Mouse (Mus musculus): ENCODE data around the gene Tmem100. TPM values are rescaled to one million over a fixed set of nuclear protein-coding genes. Genes with fewer than 3 reads are reported as not detected.

Gene Tmem100
- polyA plus RNA-seq, 1 experiment from 2014 or later, result 6.6 TPM

GRCm38 (mm10) chr11:90046211-90046610, 16.1 kb downstream of the Tmem100 start:
- Histone ChIP-seq H3K27ac (no peak overlapping the region), H3K4me3 (replicated peaks) (no peak overlapping the region), H3K36me3 (replicated peaks) (no peaks in the 10 kb centered on the region), H3K4me2 (no peak overlapping the region), H3K4me1 (no peaks in the 10 kb centered on the region), H3K27me3 (no peaks in the 10 kb centered on the region), H3K9me3 (no peaks in the 10 kb centered on the region), H3K9ac (no peak overlapping the region)
- 55% methylated on average over 7 of the region's 7 CpGs for whole genome bisulfite sequencing
- ATAC-seq (ENCODE audit: low FRiP score), result no peak

DNA sequence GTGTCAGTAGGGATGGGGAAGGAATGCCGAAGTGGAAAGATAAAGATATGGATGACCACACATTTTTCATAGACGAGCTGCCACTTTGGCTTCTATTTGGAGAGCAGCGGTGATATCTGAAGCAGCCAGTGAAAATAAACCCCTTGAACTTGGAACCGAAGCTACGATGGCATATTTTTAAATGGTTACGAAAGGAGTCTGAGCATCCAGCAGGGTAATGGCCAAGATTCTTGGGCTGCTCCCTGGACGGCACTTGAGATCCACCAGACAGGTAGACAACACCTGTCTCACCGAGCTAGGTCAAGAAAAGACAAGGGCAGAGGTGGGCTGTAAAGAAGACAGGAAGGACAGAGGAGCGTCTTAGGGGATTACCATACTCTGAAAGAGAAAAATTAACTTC, 17.1 kb downstream of the Tmem100 start:
- no peak overlapping the region for H3K4me3 ChIP-seq (replicated peaks)
- WGBS, result 93% methylated on average over 9 of the region's 9 CpGs

GRCm38 (mm10) chr11:90050016-90050415, 19.9 kb downstream of the Tmem100 start:
- Histone ChIP-seq H3K36me3 (replicated peaks) (no peaks in the 10 kb centered on the region), H3K27me3 (no peaks in the 10 kb centered on the region), H3K27ac (no peak overlapping the region), H3K9me3 (no peaks in the 10 kb centered on the region), H3K9ac (no peak overlapping the region), H3K4me3 (replicated peaks) (no peak overlapping the region), H3K4me2 (no peak overlapping the region), H3K4me1 (no peaks in the 10 kb centered on the region; the same call in 1 of the 2 replicates)
- ATAC-seq (ENCODE audit: low FRiP score), result no peak
- WGBS, result 84% methylated on average over 7 of the region's 7 CpGs

More for the DNA sequence above, 17.1 kb downstream of the Tmem100 start:
- no peaks in the 10 kb centered on the region for H3K36me3 ChIP-seq (replicated peaks)
- no peaks in the 10 kb centered on the region for H3K27me3 ChIP-seq
- no peak overlapping the region for H3K4me2 ChIP-seq
- H3K4me1 ChIP-seq, result no peaks in the 10 kb centered on the region
- H3K9ac ChIP-seq, result no peak overlapping the region
- ATAC-seq (ENCODE audit: low FRiP score), result no peak
- H3K27ac ChIP-seq, result no peak overlapping the region
- H3K9me3 ChIP-seq, result no peaks in the 10 kb centered on the region

DNA sequence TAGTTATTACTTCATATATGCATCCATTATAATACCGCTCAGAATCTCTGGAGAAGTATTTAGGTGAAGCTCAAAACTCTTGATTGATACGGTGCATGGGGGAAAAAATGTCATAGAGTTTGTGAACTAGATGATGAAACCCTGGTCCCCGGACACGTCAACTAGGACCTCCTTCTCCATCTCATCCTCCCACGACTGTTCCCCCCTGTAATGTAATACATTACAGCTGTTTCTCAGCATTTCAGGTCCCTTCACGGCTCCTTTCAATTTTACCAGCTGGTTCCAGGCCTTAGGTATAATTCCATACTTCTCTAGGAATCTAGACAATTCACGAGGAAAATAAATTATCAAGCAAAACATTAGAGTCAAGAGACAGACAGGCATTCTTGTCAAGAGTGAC, 22.6 kb downstream of the Tmem100 start:
- Histone ChIP-seq H3K4me2 (no peak overlapping the region), H3K27ac (no peak overlapping the region), H3K4me3 (replicated peaks) (no peak overlapping the region), H3K9ac (no peak overlapping the region), H3K36me3 (replicated peaks) (no peaks in the 10 kb centered on the region), H3K4me1 (no peaks in the 10 kb centered on the region; the same call in 1 of the 2 replicates), H3K9me3 (no peaks in the 10 kb centered on the region), H3K27me3 (no peaks in the 10 kb centered on the region)
- 79% methylated on average over 7 of the region's 7 CpGs for WGBS
- ATAC-seq (ENCODE audit: low FRiP score), result no peak

DNA sequence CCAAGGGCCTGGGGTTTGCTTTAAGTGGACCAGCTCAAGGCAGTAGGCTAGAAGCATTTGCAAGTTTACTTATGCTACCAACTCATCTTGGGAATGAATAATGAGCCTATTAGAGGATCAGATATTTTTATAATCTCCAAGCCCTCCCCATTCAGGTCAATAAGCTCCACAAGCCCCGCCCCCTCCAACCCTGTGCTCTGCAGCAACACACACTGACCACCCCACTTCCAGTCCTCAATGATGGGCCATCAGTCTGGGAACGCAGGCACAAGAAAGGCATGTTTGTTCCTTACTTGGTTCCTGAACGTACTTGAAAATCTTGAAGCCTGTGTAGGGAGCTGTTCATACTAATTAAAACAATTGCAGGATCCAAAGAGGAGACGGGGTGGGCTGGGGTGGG, 23.7 kb downstream of the Tmem100 start:
- no peak overlapping the region for H3K4me3 ChIP-seq (replicated peaks)
- ATAC-seq (ENCODE audit: low FRiP score), result no peak
- H3K9me3 ChIP-seq, result no peaks in the 10 kb centered on the region
- no peaks in the 10 kb centered on the region for H3K27me3 ChIP-seq
- H3K27ac ChIP-seq, result no peak overlapping the region
- H3K36me3 ChIP-seq (replicated peaks), result no peaks in the 10 kb centered on the region
- 71% methylated on average over 4 of the region's 4 CpGs for WGBS
- no peak overlapping the region for H3K9ac ChIP-seq
- H3K4me2 ChIP-seq, result no peak overlapping the region
- H3K4me1 ChIP-seq, result no peaks in the 10 kb centered on the region; the same call in 1 of the 2 replicates

GRCm38 (mm10) chr11:90054401-90054800, 24.3 kb downstream of the Tmem100 start:
- Histone ChIP-seq H3K4me2 (no peak overlapping the region), H3K36me3 (replicated peaks) (no peaks in the 10 kb centered on the region), H3K4me3 (replicated peaks) (no peak overlapping the region), H3K27ac (no peak overlapping the region), H3K27me3 (no peaks in the 10 kb centered on the region), H3K9me3 (0 out of 2 replicates have a peak, but pooled peaks cover 2% of the 10 kb centered on the region), H3K4me1 (no peaks in the 10 kb centered on the region; the same call in 1 of the 2 replicates), H3K9ac (no peak overlapping the region)
- ATAC-seq (ENCODE audit: low FRiP score), result no peak
- WGBS, result 67% methylated on average over 7 of the region's 7 CpGs

GRCm38 (mm10) chr11:90057070-90057469, 26.9 kb downstream of the Tmem100 start:
- no peaks in the 10 kb centered on the region; the same call in 1 of the 2 replicates for H3K4me1 ChIP-seq
- H3K9ac ChIP-seq, result no peak overlapping the region
- no peak overlapping the region for H3K27ac ChIP-seq
- H3K27me3 ChIP-seq, result no peaks in the 10 kb centered on the region
- no peak for ATAC-seq (ENCODE audit: low FRiP score)
- H3K9me3 ChIP-seq, result 0 out of 2 replicates have a peak, but pooled peaks cover 3% of the 10 kb centered on the region
- 59% methylated on average over 2 of the region's 2 CpGs for WGBS
- no peak overlapping the region for H3K4me3 ChIP-seq (replicated peaks)
- no peak overlapping the region for H3K4me2 ChIP-seq
- no peaks in the 10 kb centered on the region for H3K36me3 ChIP-seq (replicated peaks)

- no peak overlapping the region for H3K9ac ChIP-seq
- no peaks in the 10 kb centered on the region; the same call in 1 of the 2 replicates for H3K4me1 ChIP-seq
- H3K9me3 ChIP-seq, result 0 out of 2 replicates have a peak, but pooled peaks cover 3% of the 10 kb centered on the region
- no peak overlapping the region for H3K4me3 ChIP-seq (replicated peaks)
- H3K36me3 ChIP-seq (replicated peaks), result no peaks in the 10 kb centered on the region
- ATAC-seq (ENCODE audit: low FRiP score), result no peak
- H3K27ac ChIP-seq, result no peak overlapping the region
- no peaks in the 10 kb centered on the region for H3K27me3 ChIP-seq
- H3K4me2 ChIP-seq, result no peak overlapping the region
Observed at GRCm38 (mm10) chr11:90059241-90059640, 29.1 kb downstream of the Tmem100 start.

- no peak for ATAC-seq (ENCODE audit: low FRiP score)
- Histone ChIP-seq H3K4me1 (no peaks in the 10 kb centered on the region), H3K4me2 (no peak overlapping the region), H3K27ac (no peak overlapping the region), H3K9me3 (0 out of 2 replicates have a peak, but pooled peaks cover 3% of the 10 kb centered on the region), H3K27me3 (no peaks in the 10 kb centered on the region), H3K9ac (no peak overlapping the region), H3K4me3 (replicated peaks) (no peak overlapping the region), H3K36me3 (replicated peaks) (no peaks in the 10 kb centered on the region)
- 92% methylated on average over 3 of the region's 3 CpGs for WGBS
Observed at GRCm38 (mm10) chr11:90062657-90063056, 32.5 kb downstream of the Tmem100 start.

- H3K36me3 ChIP-seq (replicated peaks), result no peaks in the 10 kb centered on the region
- whole genome bisulfite sequencing, result 78% methylated on average over 23 of the region's 23 CpGs
- H3K27me3 ChIP-seq, result no peaks in the 10 kb centered on the region
- no peak overlapping the region for H3K27ac ChIP-seq
- no peak overlapping the region for H3K4me2 ChIP-seq
- H3K9me3 ChIP-seq, result no peaks in the 10 kb centered on the region
- no peak for ATAC-seq (ENCODE audit: low FRiP score)
- no peak overlapping the region for H3K4me3 ChIP-seq (replicated peaks)
- no peaks in the 10 kb centered on the region for H3K4me1 ChIP-seq
- no peak overlapping the region for H3K9ac ChIP-seq
Observed at GRCm38 (mm10) chr11:90066405-90067250, 36.5 kb downstream of the Tmem100 start.

GRCm38 (mm10) chr11:90071747-90072146, 41.6 kb downstream of the Tmem100 start:
- WGBS, result 59% methylated on average over 9 of the region's 9 CpGs
- no peak for ATAC-seq (ENCODE audit: low FRiP score)
- H3K36me3 ChIP-seq (replicated peaks), result no peaks in the 10 kb centered on the region
- H3K27ac ChIP-seq, result no peak overlapping the region
- no peaks in the 10 kb centered on the region for H3K4me1 ChIP-seq
- H3K27me3 ChIP-seq, result no peaks in the 10 kb centered on the region
- no peak overlapping the region for H3K9ac ChIP-seq
- no peaks in the 10 kb centered on the region for H3K9me3 ChIP-seq
- H3K4me2 ChIP-seq, result no peak overlapping the region
- no peak overlapping the region for H3K4me3 ChIP-seq (replicated peaks)

DNA sequence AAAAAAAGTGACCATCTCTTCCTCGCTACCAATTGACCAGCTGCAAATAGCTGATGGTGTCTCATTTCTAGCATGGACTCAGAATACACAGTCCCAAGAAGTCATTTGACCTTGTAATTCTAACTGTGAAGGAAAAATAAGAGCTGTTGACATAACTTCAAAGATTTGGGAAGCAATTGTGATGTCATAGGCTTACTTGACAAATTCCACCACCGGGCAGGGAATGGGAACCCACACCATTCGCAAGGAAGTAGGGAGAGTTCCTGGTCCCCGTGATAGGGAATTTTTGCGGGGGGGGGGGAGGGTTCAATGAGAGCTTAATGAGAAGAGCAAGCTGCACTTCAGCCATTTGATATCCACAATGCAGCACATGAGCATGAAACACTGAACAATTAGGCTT, 43.1 kb downstream of the Tmem100 start:
- Histone ChIP-seq H3K9me3 (no peaks in the 10 kb centered on the region), H3K4me3 (replicated peaks) (no peak overlapping the region), H3K27ac (no peak overlapping the region), H3K4me1 (no peaks in the 10 kb centered on the region), H3K27me3 (no peaks in the 10 kb centered on the region), H3K9ac (no peak overlapping the region), H3K36me3 (replicated peaks) (no peaks in the 10 kb centered on the region), H3K4me2 (no peak overlapping the region)
- 81% methylated on average over 5 of the region's 5 CpGs for WGBS
- ATAC-seq (ENCODE audit: low FRiP score), result no peak

GRCm38 (mm10) chr11:90076666-90077065, 46.5 kb downstream of the Tmem100 start:
- no peak overlapping the region for H3K4me2 ChIP-seq
- no peak overlapping the region for H3K4me3 ChIP-seq (replicated peaks)
- H3K27ac ChIP-seq, result no peak overlapping the region
- H3K27me3 ChIP-seq, result no peaks in the 10 kb centered on the region
- H3K9me3 ChIP-seq, result no peaks in the 10 kb centered on the region
- no peaks in the 10 kb centered on the region for H3K4me1 ChIP-seq
- WGBS, result 92% methylated on average over 3 of the region's 3 CpGs
- H3K9ac ChIP-seq, result no peak overlapping the region
- no peaks in the 10 kb centered on the region for H3K36me3 ChIP-seq (replicated peaks)
- no peak for ATAC-seq (ENCODE audit: low FRiP score)

All from forebrain, embryonic 12.5 days (tissue).